Mouse (Mus musculus): ENCODE results near the gene Gtdc1.
A peak's percentile ranks its signal among the peaks of the same experiment; 100 is the strongest.

Gtdc1 gene

DNA sequence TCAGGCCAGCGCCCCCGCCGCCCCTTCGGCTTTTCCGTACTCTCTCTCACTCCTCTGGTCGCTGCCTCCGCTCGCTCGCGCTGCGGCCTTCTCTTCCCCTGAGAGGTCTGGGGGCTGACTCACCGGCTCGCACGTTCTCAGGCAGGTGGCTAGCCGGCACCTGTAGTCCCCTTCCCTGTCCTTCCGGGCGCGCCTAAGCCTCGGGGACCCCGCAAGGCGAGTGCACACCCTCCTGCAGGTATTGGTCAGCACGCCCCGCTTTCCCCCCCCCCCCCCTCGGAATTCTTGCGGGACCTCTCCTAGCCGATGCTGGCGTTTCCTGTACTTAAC, at the start of gene Gtdc1:
Gtdc1 (minus strand) TSS at position 176 of the 330 bp plus-strand sequence.
- no peak for DNase-seq

DNA sequence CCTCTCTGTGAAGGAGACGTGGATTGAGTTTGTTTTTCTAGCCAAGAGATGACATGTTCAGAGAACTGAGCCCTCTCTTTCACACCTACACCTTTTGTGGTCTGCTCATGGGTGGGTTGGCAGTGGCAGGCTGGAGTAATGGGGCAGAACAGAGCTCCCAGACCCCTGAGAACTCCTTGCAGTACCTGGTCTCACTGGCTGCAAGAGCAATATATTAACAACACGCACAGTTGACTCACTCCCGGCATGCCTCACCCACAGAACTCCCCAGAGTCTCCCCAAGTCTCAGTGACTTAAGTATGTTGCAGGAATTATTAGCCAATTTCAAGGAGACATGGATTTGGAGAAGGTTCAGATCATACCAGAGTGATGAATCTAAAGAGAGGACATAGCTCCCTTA, 49.6 kb upstream of the Gtdc1 start:
- no peak for DNase-seq

DNA sequence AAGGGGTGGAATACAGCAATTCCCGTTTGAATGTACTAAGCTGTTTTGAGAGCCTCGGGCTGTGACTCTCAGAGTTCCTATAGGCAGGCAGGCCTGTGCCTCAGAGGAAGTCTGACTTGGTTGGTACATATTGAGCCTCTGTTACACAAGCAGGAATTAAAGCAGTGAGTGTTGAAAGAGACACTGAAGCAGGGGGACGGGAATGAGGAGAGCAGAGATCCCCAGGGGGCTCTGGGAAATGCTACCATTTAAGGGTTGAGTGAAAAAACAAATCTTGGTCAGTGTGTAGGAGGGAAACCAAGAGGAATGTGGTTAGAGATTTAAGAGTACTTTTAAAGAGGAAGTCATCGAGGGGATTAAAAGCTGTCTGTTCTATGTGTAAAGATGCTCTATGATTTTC, 49.0 kb upstream of the Gtdc1 start:
- DNase-seq, result no peak

DNA sequence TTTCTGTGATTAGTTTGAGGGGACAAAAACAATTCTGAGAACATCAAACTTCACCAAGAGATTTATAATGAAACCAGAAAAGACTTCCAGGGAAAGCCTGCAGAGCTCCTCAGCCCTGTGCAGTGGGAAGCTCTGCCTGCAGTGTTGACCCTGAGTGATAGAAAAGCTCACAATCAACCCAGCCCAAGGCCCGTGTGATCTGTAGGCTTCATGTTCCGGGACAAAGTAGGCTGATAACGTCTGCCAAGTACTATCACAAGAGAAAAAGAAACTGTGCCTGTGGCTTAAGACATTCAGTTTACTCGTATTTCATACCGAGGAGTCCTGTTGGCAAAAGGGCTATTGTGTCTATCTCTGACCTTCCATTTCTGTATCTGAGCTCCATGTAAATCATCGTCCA, 46.4 kb upstream of the Gtdc1 start:
- DNase-seq, result no peak

DNA sequence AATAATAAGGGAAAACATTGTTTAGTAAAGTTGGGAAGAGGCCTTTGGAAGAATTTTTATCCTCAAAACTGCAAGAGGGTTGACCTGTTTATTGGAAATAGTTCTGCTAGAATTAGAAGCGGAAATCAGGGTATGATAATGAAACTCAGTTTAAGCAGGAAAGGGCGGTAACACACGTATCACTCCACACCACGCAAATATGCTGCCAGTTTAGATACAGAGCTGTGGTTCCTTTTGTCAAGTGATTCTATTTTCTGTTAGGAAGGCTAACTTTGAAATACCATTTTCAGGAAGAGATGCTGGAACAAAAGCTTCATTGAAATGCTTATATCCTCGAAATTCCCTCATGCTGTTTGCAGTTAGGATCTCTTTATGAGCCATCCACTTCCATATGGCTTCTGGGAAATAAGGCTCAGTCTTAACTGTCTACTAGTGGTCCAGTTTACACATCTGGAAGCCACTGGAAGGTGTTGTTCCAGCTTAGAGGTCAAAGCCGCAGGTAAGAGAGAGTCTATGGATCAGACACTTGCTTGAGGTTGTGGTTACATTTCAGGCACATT, 42.7 kb upstream of the Gtdc1 start:
- DNase-seq, result no peak

DNA sequence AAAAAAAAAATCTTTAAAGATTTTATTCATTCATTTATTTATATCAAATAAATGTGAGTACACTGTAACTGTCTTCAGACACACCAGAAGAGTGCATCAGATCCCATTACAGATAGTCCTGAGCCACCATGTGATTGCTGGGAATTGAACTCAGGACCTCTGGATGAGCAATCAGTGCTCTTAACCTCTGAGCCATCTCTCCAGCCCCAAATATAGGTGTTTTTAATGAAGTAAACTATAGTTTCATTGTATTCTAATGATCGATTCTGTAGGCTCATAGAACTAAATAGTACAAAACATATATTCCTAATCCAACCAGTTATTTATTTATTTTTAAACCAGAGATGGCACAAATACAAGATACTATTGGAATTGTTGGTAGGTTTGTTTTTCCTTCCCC, 42.2 kb upstream of the Gtdc1 start:
- DNase-seq, result no peak

DNA sequence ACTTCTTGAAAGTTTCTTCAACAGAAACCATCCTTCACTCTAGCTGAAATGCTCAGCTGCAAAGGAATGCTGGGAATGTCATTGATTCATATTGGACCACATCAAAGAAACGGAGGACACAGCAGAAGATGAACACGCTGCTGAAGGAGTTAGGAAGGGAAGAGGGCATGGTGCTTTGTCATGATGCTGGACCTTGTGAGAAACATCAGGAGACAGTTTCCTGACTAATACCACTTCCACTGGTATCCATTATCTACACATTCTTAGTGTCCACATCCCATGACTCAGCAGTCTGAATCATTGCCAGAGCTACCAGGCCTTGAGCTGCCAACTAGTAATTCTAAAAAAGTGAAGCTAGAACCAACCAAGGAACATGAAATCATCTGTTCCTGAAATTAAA, 41.8 kb upstream of the Gtdc1 start:
- no peak for DNase-seq

DNA sequence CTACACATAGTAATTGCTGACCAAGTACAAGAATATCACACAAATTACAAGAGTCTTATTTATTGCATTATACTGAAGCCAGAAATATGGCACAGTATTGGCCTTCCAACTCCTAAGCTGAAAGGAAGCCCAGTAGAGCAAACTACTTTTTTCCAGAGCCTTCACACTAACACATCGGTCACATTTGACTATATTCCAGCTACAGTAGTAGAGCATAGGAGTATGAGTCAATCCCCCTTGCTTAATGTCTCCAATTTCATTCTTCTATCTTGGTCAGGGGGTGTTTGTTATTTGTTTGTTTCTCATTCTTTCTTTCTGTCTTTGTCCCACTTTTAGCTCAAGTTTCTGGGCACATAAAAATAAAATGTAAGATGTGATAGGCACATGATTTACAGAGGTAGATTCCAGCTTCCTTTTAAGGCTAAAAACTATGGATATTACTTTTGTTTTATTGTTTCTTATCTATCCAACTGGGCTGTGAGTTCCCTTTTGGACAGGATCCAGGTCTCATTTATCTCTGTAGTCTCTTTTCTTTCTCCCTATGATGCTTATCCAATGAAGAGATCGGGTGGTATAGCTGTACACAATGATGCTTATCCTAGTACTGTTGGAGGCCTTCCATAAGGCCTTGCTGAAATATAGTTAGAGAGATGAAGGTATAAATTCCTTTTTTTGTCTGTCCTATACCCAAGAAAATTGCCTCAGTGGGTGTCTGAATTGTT, 38.5 kb upstream of the Gtdc1 start:
- no peak for DNase-seq

DNA sequence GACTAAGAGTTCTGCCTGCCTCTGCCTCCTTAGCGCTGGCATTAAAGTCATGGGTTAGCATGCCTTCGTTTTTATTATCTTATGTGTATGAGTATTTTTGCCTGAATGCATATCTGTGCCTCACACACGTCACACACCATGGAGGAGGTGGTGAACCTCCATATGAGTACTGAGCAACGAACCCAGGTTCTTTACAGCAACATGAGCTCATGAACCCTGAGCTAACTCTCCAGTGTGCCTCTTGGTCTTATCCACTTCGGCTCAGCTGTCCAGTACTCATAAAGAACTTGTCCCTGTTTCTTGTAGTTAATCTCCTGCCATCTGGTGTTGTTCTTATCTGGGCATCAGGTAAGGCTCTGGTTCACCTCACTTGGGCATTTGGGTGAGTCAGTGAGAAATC, 35.2 kb upstream of the Gtdc1 start:
- no peak for DNase-seq

DNA sequence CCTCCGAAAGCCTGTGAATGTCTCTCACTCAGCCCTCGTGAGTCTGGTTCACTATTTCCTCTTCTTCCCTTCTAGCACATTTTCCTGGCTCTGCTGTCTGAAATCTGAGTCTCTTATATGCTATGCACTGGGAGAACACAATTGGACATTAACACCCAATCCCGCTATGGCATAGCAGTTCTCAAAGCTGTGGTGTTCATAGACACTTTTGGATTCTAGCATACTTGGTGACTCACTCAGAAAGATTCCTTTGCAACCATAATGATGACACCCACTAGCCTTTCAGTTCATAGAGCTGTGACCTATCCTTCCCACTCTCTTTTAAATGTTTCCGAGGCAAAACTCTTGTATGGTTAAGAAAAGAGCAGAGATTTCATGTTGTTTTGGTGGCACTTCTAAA, 33.7 kb upstream of the Gtdc1 start:
- DNase-seq, result no peak

DNA sequence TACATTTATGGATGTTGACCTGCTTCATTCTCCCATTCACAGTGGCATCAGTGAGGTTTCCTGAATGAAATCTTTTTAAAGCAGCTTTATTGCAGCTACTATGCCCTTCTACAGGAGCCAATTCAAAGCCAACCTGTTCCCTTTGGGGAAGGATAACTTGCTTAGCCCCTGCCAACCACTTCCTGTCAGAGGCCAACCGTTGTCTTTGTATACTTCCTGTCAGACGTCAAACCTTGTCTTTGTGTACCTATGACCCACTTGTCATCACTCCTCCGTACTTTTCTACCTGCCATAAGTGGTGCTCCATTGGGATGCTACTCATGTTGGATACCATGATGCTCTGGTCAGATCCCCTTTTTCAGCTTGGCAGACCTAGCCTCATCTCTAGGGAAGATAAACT, 33.1 kb upstream of the Gtdc1 start:
- DNase-seq, result no peak

DNA sequence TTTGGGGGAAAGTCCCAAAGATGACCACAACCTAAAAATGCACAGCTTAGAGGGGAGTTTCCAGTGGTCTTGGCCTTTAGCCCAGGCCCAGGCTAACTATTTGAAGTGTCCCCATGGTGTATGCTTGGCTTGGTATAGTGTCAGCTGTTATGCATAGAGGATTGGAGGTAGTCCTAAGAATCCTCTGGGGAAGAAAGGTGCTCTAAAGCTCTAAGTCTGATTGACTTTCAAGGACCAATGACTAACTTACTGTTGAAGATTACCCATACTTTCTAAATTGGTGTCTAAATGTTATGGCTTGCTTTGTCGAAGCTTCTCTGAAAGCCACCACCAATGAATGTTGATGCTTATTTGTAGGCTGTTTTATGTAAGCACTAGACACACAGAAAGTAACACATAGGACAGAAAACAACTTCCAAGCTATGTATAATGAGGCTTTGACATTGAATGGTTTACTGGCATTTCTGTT, 29.9 kb upstream of the Gtdc1 start:
- no peak for DNase-seq

DNA sequence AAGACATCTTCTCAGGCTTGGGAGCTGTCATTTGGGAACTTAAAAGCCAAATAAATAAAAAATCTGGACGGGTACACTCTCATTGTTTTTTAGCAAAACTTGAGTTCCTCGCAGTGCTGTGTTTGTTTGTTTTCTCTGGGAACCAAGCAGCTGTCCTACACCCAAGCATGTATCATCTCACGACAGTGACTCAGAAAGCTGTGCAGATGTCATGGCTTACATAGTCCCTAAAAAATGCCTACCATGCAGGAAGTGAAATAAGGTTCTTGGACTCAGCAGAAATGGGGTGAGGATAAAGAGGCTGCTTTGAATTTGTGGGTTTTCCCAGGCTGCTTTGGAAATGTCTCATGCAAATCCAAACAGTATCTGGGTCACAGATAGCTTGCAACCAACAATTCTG, 28.8 kb upstream of the Gtdc1 start:
- DNase-seq, result no peak

DNA sequence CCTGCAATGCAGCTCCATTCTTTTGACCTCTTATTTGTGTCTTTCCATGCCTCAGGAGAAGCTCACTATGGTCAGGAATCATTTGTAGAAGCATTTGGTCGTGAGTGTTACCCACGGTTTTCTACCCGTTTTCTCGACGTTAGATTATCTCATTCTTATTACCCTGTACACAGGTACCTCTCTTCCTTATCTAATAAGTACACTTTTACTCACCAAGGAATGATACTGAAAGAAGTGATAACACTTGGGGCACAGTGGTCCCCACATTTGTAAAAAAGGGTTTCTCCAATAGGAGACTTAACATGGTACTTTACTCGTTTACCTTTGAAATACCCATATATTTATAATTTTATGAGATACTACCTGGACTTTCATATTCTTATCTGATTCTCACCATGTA, 28.0 kb upstream of the Gtdc1 start:
- no peak for DNase-seq

DNA sequence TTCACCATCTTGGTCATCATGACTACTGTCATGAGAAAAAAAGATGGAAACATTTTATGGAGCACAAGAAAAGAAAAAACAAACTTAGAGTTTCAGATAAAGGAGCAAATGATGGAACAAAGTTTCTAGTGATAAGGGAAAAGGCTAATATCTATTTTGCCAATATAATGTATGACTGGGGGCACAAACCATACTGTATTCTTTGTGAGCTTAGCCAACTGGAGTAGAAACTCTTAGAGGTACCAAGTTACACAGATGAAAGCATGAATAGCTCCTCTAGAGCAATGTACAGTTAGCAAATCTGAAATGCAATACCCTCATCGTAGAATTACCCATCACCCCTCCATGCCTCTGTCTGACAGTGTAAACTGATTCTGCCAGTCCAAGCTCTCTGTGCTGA, 26.7 kb upstream of the Gtdc1 start:
- DNase-seq, result no peak

DNA sequence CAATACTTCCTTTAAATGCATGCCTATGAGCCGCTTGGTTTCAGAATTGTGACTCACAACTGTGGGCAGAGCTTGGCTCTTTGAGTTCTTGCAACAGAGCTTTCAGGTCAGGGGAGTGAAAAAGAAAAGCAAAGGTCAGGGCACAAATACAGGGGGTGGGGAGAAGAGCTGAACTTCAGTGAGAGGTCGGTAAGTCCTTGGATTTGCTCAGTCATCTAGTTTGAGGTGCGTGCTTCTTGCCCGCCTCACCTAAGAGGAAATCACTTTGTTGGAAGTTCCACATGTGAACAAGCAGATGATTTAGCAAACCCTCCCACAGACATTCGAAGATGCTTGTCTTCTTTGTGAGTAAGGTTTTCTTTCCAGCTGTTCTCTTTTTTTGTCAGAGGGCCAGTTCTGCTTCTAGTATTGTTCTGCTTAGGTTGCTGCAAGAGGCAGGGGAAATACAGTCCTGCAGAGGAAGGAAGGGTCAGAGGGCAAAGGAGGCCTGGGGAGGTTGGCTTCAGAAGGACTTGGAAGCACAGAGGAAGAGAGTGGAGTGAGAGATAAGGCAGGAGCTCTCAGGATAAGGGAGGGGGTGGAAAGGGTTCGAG, 25.5 kb upstream of the Gtdc1 start:
- no peak for DNase-seq

DNA sequence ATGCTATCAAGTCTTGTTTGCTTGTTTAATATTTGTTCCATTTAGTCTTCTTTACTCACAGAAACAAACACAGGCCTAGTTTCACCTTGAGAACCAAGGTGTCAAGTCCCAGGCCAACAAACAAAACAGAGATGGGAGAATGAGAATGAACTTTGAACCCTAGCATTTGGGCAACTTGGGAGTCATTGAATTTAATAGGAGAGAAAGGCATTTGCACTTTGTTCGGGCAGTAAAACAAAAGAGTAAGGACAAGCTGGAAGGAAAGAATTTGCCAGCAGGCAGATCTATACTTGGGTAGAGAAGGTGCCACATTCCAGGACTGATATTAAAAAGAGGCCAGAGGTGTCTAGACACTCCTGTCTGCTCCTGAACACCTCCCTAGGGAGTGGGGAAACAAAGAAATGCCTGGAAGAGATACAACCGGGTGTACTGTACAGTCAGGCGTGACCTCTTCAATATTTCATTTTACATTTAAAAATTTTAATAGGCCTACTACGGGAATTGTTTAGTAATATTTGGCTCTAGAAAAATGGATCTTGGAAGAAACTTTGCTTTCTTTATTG, 24.3 kb upstream of the Gtdc1 start:
- DNase-seq, result no peak

DNA sequence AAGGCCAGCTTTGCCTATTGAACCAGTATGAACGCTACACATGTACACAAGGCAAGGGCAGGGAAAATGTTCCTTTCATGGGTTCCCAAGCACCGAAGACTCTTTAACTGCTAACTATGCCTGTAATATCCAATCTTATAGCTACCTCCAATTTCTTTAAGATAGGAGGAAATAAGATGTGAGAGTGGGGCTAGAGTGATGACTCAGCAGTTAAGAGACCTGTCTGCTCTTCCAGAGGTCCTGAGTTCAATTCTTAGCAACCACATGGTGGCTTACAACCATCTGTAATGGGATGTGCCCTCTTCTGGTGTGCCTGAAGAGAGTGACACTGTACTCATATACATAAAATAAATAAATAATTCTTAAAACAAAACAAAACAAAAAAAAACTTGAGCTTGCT, 17.2 kb upstream of the Gtdc1 start:
- no peak for DNase-seq

DNA sequence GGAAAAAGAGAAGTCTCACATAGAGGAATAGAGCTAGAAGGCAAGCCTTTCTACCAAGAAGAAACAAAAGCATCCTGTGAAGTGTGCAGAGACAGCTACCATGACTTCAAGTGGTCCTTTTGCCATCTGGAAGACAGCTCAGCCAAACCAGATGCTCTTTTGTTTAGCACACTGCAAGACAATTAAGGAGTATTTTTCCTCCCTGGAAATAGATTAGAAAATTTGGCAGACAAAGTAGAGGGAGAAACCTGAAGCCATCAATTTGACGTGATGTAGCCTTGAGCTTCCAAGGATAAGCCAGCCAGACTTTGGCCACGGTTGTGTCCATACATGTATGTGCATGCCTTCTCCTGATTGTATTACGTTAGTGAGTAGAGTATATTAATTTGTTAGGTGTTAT, 3.5 kb upstream of the Gtdc1 start:
- DNase-seq, result no peak

DNA sequence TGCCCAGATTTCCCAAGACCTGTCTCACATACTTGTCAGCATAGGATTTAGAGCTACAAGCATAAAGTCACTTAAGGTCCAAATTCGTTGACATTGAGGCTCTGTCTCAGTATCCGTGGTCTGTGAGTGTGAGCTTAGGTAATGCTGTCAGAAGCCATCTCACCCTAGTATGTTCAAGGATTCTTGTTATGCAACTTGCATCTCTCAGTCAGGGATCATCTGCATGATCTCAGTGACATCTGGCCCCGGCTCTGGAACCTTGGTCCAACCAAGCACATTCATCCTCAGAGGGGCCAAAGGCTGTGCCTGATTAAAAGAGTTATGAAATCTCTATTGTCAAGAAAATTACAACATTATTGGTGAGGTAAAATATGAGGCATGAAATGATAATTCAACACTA, 1.2 kb upstream of the Gtdc1 start:
- DNase-seq, result no peak

DNA sequence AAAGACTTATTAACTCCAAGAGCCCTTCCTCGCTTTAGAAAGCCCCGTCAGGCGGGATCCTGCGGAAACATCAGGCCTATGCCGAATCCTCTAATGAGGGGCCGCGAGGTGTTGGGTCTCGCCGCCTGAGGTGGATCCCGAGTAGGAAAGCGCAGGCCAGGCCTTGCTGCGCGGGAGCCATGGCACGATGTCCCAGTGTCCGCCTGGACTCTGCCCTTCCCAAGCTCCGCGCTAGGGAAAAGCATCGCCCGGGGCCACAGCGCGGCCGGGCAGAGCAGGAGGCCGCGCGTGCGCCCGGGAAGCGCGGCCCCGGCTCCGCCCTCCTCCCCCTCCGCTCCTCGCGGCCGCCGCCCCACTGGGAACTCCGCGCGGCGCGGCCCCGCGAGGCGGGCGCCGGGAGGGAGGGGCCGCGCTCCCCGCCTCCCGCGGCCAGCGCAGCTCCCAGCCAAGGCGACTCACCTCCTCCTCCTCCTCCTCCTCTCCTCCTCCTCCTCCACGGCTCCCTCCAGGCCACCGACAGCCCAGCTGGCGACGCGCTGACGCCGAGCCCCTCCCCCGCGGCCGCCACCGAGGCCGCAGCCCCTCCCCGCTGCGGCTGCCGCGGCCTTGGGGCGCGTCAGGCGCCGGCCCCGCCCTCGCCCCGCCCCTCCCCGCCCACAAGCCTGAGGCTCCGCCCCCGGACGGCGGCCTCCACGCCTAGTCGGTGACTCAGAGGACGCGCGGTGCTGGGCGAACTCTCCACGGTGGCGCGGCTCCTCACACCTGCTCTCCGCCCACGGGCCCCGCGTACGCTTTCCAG, 575 bp downstream of the Gtdc1 start:
- peak; percentile 89 for DNase-seq

DNA sequence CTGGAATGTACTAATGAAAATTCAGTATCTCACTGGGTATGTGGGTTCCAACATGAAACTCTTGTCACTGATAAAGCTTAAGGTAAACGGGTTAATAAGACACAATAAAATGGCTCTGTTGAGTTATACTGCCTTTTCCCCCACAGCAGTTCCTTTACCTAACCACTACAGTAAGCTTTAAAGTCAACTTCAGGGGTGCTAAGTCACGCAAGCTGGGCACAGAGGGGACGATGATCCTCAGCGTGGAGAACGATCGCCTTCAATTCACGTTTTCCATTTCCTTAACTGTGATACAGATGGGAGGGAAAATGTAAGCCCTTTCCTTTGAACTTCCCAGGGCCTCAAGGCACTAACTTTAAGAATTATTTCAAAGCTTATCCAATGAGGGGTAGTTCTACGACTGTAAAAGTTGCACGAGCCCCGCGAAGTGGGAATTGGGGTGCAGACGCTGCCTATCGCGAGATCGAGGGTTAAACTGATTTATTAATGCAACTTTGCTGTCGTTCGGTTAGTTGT, 1.2 kb downstream of the Gtdc1 start:
- DNase-seq, result no peak

DNA sequence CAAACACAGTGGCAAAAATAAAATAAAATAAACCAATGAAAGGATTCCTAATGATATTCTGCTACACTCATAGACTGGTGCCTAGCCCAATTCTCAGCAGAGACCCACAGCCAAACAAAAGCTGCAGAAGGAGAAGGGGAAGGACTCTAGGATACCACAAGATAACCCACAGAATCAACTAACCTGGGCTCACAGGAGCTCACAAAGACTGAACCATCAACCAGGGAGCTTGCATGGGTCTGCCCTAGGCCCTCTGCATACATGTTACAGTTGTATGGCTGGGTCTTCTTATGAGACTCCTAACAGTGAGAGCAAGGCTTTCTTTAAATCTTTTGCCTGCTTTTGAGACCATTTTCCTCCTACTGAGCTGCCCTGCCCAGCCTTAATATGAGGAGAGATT, 2.8 kb downstream of the Gtdc1 start:
- DNase-seq, result no peak
